Mouse (Mus musculus): ENCODE results near the gene Fam207a. TPM values are rescaled to one million over a fixed set of nuclear protein-coding genes. Genes with fewer than 3 reads are reported as not detected.

Gene Fam207a
- polyA plus RNA-seq, 1 experiment from 2014 or later, result 41.6 TPM

DNA sequence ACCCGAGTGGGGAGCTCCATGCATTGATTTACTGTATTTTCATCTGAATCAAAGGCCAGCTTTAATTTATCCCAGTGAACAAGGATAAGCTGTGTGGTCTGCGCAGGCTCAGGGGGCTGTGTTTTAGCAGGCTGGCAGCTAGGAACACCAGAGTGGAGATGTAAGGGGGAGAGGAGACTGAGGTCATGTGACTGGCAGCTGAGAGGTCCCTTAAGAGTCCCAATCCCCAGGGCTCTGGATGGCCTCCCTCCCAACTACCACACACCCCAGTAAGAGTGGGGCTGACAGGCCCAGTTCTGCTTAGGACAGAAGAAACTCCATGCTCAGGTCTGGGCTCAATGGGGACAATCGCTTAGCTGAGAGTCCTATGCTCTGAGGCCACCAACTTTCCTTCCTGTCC is 29.8 kb downstream of the Fam207a start:
- H3K27me3 ChIP-seq, result no peaks in the 10 kb centered on the region
- H3K4me1 ChIP-seq (replicated peaks), result no peaks in the 10 kb centered on the region
- no peak overlapping the region for H3K4me2 ChIP-seq (replicated peaks)
- no peak overlapping the region for H3K9ac ChIP-seq (replicated peaks)
- H3K27ac ChIP-seq, result no peak overlapping the region
- no peak overlapping the region for H3K4me3 ChIP-seq (replicated peaks)
- peaks cover 48% of the 10 kb centered on the region for H3K36me3 ChIP-seq
- H3K9me3 ChIP-seq, result no peaks in the 10 kb centered on the region
- WGBS, result 95% methylated on average over 3 of the region's 3 CpGs
- no peak for ATAC-seq

DNA sequence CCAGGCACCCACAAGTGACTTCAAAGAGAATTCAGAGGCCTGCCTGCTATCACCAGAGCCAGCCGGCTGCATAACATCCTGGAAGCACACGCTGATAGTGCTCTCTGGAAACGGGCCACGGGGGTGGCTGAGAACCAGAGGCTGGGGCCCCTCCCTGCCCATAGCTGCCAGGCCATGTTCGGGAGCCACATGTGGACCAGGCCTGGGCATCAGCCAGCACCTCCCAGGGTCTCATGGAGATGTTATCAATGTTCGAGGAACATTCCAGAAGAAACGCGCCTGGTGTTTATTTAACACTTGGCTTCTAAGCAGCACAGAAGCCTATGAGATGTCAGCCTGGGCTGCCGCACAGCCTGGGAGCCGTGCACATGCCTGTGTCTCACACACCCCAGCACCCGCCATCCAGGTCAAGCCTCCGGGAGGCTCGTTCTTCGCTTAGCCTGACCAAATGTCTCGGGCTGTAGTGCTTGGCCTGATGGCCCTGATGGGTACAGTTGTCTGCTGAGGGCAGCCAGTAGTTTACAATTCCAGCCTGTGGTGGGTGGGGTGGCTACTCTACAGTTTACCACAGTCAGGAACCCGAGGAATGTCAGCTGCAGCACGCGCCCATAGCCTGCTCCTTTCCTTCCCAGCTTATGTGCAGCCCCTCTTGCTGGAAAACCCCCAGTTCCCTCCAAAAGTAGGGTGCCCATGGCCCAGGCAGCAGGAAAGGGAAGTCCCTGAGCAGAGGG is 31.2 kb downstream of the Fam207a start:
- ATAC-seq, result 0 out of 2 replicates have a peak, but pooled peaks have one; percentile 44
- no peaks in the 10 kb centered on the region for H3K9me3 ChIP-seq
- 84% methylated on average over 18 of the region's 18 CpGs for WGBS

DNA sequence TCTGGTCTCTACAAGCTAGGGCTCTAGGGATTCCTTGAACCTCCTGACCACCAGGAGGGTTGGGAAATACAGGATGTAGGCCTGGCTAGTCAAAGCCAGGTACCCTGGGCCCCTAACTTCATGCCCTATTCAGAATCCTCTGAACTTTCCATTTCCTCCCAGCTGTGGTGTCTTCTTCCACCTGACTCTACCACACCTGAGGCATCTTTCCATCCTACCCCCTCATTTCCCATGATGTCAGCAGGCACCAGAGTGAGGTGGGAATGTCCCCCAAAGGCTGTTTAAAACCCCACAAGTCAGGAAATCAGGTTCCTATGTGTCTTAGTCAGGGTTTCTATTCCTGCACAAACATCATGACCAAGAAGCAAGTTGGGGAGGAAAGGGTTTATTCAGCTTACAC is 33.8 kb downstream of the Fam207a start:
- no peaks in the 10 kb centered on the region for H3K4me1 ChIP-seq (replicated peaks)
- no peaks in the 10 kb centered on the region for H3K9me3 ChIP-seq
- no peaks in the 10 kb centered on the region for H3K27me3 ChIP-seq
- H3K4me3 ChIP-seq (replicated peaks), result no peak overlapping the region
- no peak overlapping the region for H3K9ac ChIP-seq (replicated peaks)
- no peak for ATAC-seq
- H3K4me2 ChIP-seq (replicated peaks), result no peak overlapping the region
- H3K36me3 ChIP-seq, result peaks cover 11% of the 10 kb centered on the region
- no peak overlapping the region for H3K27ac ChIP-seq

More for the DNA sequence above, 31.2 kb downstream of the Fam207a start:
- H3K4me1 ChIP-seq (replicated peaks), result no peaks in the 10 kb centered on the region
- H3K9ac ChIP-seq (replicated peaks), result no peak overlapping the region
- H3K4me2 ChIP-seq (replicated peaks), result no peak overlapping the region
- H3K27ac ChIP-seq, result no peak overlapping the region
- H3K36me3 ChIP-seq, result peaks cover 36% of the 10 kb centered on the region
- H3K4me3 ChIP-seq (replicated peaks), result no peak overlapping the region
- no peaks in the 10 kb centered on the region for H3K27me3 ChIP-seq

DNA sequence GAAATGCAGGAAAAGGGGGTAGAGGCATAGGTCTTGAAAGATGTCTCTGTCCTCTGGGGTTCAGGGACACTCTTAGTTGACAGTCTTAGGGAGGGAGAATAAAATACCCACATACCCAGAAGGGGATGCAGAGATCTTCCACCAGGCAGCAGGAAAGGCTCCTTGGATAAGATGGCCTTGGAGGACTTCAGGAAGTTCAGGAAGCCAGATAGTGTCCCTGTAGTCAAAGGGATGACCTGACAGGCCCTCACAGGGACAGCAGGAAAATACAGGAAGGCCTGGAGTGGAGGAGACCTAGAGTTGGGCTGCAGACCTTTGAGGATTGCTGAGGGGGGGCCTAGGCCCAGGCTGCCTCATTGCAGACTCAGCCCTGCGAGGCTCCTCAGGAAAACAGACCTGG is 35.6 kb downstream of the Fam207a start:
- Histone ChIP-seq H3K9me3 (no peaks in the 10 kb centered on the region), H3K9ac (replicated peaks) (no peak overlapping the region), H3K4me1 (replicated peaks) (no peaks in the 10 kb centered on the region), H3K27ac (no peak overlapping the region), H3K4me3 (replicated peaks) (no peak overlapping the region), H3K4me2 (replicated peaks) (no peak overlapping the region), H3K36me3 (no peaks in the 10 kb centered on the region), H3K27me3 (no peaks in the 10 kb centered on the region)
- ATAC-seq, result no peak
- 79% methylated on average over 1 of the region's 1 CpGs for WGBS

DNA sequence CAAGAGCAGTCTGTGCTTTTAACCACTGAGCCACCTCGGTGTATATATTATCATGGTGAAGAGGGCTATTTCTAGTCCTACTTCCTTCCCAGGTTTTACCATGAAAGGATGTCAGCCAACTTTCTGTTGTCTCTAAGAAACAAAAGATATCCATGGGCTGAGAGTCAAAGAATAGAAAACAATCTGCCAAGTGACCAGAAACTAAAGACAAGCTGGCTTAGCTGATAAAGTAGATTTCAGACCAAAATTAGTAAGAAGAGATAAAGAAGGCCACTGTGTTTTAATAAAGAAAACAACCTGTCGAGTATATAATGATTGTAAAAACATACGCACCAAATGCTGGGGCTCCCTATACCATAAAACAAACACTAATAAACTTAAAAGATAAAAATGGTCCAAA is 38.7 kb downstream of the Fam207a start:
- Histone ChIP-seq H3K9ac (replicated peaks) (no peak overlapping the region), H3K4me2 (replicated peaks) (no peak overlapping the region), H3K9me3 (no peaks in the 10 kb centered on the region), H3K36me3 (no peaks in the 10 kb centered on the region), H3K4me3 (replicated peaks) (no peak overlapping the region), H3K4me1 (replicated peaks) (no peaks in the 10 kb centered on the region), H3K27ac (no peak overlapping the region), H3K27me3 (no peaks in the 10 kb centered on the region)
- ATAC-seq, result no peak
- 93% methylated on average over 3 of the region's 3 CpGs for WGBS

DNA sequence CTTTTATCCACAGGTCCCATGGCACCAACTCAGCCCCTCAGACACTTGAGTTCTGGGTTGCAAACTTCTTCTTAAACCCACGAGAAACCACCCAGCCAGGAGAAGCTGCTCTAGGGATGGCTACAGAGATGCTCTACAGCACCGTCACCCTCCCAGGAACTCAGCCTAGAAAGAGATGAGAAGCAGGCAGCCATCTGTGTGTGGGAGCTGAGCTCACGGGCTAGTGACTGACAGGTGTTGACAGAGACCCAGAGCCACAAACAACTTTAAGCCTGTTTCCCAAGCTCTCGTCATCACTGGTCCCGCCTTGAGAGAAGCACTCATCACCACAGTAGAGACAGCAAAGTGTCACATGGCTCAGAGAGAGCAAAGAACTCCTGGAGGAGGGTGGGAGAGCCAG is 43.4 kb downstream of the Fam207a start:
- Histone ChIP-seq H3K4me3 (replicated peaks) (no peak overlapping the region), H3K27ac (no peak overlapping the region), H3K4me1 (replicated peaks) (no peaks in the 10 kb centered on the region), H3K36me3 (no peaks in the 10 kb centered on the region), H3K27me3 (no peaks in the 10 kb centered on the region), H3K9ac (replicated peaks) (no peak overlapping the region), H3K4me2 (replicated peaks) (no peak overlapping the region), H3K9me3 (no peaks in the 10 kb centered on the region)
- no peak for ATAC-seq
- 82% methylated on average over 5 of the region's 5 CpGs for WGBS

DNA sequence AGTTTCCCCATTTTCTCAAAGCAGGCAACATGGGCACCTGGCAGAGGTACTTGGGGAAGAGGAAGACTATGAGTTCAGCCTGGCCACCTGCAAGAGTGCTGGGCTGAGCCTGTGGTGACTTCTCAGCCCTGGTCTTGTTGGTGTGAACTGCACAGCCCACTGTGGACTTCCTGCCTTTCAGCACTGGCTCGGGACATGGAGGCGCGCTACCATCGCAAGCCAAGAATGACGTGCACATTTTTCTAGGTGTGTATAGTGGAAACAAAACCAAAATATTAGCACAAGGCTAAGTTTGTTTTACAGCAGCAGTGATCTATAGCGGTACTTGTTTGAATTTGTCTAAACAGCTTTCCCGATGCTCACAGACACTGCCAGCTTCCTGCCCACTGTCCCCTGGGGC is 44.1 kb downstream of the Fam207a start:
- H3K4me3 ChIP-seq (replicated peaks), result no peak overlapping the region
- H3K4me2 ChIP-seq (replicated peaks), result no peak overlapping the region
- no peak overlapping the region for H3K27ac ChIP-seq
- H3K9me3 ChIP-seq, result no peaks in the 10 kb centered on the region
- H3K9ac ChIP-seq (replicated peaks), result no peak overlapping the region
- 95% methylated on average over 7 of the region's 7 CpGs for WGBS
- H3K4me1 ChIP-seq (replicated peaks), result no peaks in the 10 kb centered on the region
- no peaks in the 10 kb centered on the region for H3K27me3 ChIP-seq
- no peaks in the 10 kb centered on the region for H3K36me3 ChIP-seq
- ATAC-seq, result no peak

DNA sequence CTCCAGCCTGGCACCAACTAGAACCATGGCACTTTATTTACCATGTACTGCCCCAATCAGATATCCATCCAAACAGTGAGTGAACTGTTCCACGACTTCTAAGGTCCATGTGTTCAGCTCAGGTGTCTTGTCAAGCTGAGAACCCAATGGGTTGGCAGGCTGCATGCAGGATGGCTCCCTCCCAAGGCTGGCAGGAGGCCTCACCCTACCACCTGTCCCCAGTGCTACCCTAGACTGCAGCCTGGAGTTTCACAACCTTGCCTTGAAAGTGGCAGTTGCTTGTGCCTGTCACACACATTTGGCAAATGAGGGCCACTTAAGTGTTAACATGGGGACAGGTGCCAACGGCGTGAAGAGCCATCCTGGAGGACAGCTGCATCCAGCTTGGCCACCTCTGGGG is 44.8 kb downstream of the Fam207a start:
- Histone ChIP-seq H3K9me3 (no peaks in the 10 kb centered on the region), H3K4me1 (replicated peaks) (no peaks in the 10 kb centered on the region), H3K4me2 (replicated peaks) (no peak overlapping the region), H3K9ac (replicated peaks) (no peak overlapping the region), H3K36me3 (no peaks in the 10 kb centered on the region), H3K4me3 (replicated peaks) (no peak overlapping the region), H3K27me3 (no peaks in the 10 kb centered on the region), H3K27ac (no peak overlapping the region)
- no peak for ATAC-seq
- 76% methylated on average over 3 of the region's 3 CpGs for WGBS

DNA sequence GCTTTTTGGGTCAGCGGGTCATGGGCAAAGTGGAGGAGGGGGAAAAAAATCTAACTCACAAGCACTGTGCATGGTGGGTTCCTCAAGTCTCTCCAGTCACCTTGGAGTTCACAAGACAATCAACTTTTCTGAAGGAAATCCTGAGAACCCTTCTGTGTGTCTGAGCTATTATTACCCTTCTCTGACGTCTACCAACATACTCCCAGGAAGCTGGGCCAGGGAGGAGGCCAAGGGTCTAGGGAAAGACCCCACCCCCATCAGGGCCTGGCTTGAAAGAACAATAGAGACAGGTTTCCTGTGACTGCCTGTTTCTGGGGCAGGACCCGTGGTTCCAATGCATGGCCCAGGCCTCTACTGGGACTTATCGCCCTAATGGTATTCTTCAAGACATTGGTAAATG is 46.9 kb downstream of the Fam207a start:
- H3K4me2 ChIP-seq (replicated peaks), result no peak overlapping the region
- no peaks in the 10 kb centered on the region for H3K4me1 ChIP-seq (replicated peaks)
- ATAC-seq, result no peak
- no peak overlapping the region for H3K9ac ChIP-seq (replicated peaks)
- 78% methylated on average over 4 of the region's 4 CpGs for WGBS
- no peaks in the 10 kb centered on the region for H3K36me3 ChIP-seq
- no peaks in the 10 kb centered on the region for H3K27me3 ChIP-seq
- H3K4me3 ChIP-seq (replicated peaks), result no peak overlapping the region
- H3K9me3 ChIP-seq, result no peaks in the 10 kb centered on the region
- H3K27ac ChIP-seq, result no peak overlapping the region

DNA sequence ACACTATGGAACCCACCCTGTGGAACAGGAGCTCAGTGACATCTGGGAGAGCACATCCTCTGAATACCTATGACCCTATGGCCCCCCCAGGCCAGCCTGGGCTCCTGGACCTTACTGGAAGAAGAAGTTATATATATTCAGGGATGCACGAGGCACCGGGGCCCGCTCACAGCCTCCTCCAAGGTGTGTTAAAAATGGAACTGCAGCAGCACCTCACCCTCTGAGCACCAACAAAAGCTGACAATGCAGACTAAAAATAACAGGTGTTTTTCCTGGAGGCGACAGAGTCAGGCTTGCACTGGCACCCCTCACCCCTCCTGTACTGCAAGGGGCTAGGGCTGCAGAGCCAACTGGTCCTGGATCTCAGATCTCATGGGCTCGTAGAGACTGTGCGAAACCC is 48.2 kb downstream of the Fam207a start:
- ATAC-seq, result no peak
- 89% methylated on average over 6 of the region's 6 CpGs for WGBS
- Histone ChIP-seq H3K4me3 (replicated peaks) (no peak overlapping the region), H3K4me1 (replicated peaks) (no peaks in the 10 kb centered on the region), H3K36me3 (no peaks in the 10 kb centered on the region), H3K27me3 (no peaks in the 10 kb centered on the region), H3K27ac (no peak overlapping the region), H3K9ac (replicated peaks) (no peak overlapping the region), H3K9me3 (no peaks in the 10 kb centered on the region), H3K4me2 (replicated peaks) (no peak overlapping the region)

DNA sequence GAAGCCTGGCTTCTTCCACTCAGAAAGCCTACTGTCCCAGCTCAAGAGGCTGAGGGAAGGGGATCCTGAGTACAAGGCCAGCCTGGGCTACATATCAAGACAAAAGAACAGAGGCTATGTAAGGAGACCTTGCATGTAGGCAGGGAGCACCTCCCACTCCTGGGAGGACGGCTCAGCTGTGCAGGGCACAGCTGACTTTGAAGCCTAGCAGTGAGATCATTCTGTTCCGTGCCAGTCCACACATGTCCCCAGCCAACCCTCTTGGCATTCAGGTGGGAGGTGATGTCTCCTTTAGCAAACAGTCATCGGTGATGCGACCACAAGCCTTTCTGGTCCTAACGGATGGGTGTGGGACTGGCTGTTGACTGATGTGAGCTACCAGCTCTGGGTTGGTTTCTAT is 49.7 kb downstream of the Fam207a start:
- no peaks in the 10 kb centered on the region for H3K9me3 ChIP-seq
- H3K4me3 ChIP-seq (replicated peaks), result no peak overlapping the region
- H3K27me3 ChIP-seq, result no peaks in the 10 kb centered on the region
- no peak overlapping the region for H3K9ac ChIP-seq (replicated peaks)
- H3K4me2 ChIP-seq (replicated peaks), result no peak overlapping the region
- WGBS, result 83% methylated on average over 5 of the region's 5 CpGs
- no peak for ATAC-seq
- H3K4me1 ChIP-seq (replicated peaks), result no peaks in the 10 kb centered on the region
- no peaks in the 10 kb centered on the region for H3K36me3 ChIP-seq
- H3K27ac ChIP-seq, result no peak overlapping the region

DNA sequence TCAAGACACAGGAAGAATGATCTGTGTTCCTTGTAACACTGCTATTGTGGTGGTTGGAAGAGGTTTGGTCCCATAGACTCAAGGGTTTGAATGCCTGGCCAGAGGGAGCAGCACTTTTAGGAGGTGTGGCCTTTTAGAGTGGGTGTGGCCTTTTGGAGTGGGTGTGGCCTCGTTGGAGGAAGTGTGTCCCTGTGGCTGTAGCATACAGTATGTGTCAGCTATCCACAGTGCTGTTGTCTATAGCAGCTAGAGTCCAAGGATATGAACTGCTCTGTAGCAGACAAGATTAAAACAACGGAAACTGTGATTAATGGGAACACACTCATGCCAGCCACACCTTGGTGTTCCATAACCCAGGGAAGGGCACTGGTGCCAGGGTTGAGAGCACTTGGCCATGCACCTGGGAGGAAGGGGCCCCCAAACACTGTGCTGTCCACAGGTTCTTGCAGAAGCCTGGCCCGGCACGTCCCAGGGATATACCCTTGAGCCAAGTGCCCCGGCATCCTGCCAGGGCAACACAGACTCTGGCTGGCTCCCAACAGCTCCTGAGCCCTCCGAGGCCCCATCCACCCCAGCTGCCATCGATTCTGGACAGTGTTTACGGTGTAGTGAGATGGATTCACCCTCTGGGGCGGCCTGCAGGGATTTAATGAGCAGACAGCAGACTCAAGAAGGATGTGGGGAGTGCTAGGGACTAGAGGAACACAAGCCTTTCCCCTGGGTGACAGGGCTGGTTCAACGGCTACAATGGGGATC is 51.2 kb downstream of the Fam207a start:
- Histone ChIP-seq H3K36me3 (no peaks in the 10 kb centered on the region), H3K9me3 (no peaks in the 10 kb centered on the region), H3K27me3 (no peaks in the 10 kb centered on the region), H3K4me1 (replicated peaks) (no peaks in the 10 kb centered on the region), H3K4me2 (replicated peaks) (no peak overlapping the region), H3K4me3 (replicated peaks) (no peak overlapping the region), H3K9ac (replicated peaks) (no peak overlapping the region), H3K27ac (no peak overlapping the region)
- 76% methylated on average over 10 of the region's 10 CpGs for WGBS
- ATAC-seq, result no peak

DNA sequence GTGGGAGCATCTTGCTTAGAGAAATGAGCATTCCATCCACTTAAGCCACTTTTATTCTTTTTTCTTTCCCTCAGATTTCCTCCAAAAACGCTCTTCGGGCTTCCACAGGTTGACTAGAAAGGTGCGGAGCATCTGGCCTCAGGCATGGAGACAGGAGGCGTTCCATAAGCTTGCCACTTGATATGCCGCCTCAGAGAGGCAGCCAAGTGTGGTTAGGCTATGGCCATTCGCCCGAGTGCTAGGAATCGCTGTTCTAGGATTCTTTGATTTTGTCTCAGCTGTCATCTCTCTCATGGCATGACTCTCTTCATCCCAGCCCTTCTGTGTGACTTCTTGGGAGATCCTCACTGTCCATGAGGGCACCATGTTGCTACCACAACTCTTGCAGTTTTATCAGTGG is 54.4 kb downstream of the Fam207a start:
- no peaks in the 10 kb centered on the region for H3K4me1 ChIP-seq (replicated peaks)
- no peaks in the 10 kb centered on the region for H3K27me3 ChIP-seq
- H3K4me2 ChIP-seq (replicated peaks), result no peak overlapping the region
- no peaks in the 10 kb centered on the region for H3K9me3 ChIP-seq
- no peak overlapping the region for H3K9ac ChIP-seq (replicated peaks)
- H3K36me3 ChIP-seq, result no peaks in the 10 kb centered on the region
- 91% methylated on average over 8 of the region's 8 CpGs for WGBS
- no peak overlapping the region for H3K4me3 ChIP-seq (replicated peaks)
- no peak overlapping the region for H3K27ac ChIP-seq
- ATAC-seq, result no peak

All from midbrain, embryonic 13.5 days (tissue).